Mouse (Mus musculus): ENCODE measurements around the gene Ier5. TPM values are rescaled to one million over a fixed set of nuclear protein-coding genes. Genes with fewer than 3 reads are reported as not detected.

Gene Ier5
- polyA plus RNA-seq, 1 experiment from 2014 or later: 7.1 TPM

DNA sequence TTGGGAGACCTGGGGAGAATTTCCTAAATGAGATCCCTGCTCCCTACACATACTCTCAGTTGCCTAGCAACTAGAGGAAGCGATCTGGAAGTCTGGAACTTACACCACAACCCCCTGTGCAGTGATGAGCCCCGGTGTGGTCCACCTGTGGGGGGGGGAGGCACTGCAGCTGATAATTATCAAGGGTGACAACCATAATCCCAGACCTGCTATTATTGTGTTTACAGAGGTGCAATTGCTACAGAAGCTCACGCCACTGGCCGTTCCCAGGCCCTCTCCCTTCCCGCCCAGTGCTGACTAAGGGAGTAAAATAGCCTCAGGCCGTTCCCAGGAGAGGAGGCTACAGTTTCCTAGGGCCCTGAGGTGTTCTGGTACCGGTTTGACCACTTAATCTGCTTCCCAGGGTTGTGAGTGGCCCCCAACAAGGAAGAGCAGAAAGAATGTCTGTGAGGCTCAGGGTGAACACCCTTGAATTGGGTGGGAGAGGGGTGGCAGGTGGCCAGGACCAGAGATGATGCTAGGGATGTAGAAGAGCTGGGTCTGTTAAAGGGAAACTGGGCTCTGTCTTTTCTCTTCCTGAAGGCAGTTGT lies 28.1 kb downstream of the Ier5 start:
- H3K27ac ChIP-seq: no peak overlapping the region
- H3K27me3 ChIP-seq: no peaks in the 10 kb centered on the region
- no peak for ATAC-seq (ENCODE audit: insufficient number of reproducible peaks, low FRiP score, low TSS enrichment, low read depth)
- H3K36me3 ChIP-seq: no peaks in the 10 kb centered on the region
- H3K4me1 ChIP-seq: peaks cover 26% of the 10 kb centered on the region
- no peak overlapping the region for H3K4me3 ChIP-seq
- no peak overlapping the region for H3K4me2 ChIP-seq
- H3K9ac ChIP-seq: no peak overlapping the region
- no peaks in the 10 kb centered on the region for H3K9me3 ChIP-seq
- 34% methylated on average over 7 of the region's 7 CpGs for WGBS

DNA sequence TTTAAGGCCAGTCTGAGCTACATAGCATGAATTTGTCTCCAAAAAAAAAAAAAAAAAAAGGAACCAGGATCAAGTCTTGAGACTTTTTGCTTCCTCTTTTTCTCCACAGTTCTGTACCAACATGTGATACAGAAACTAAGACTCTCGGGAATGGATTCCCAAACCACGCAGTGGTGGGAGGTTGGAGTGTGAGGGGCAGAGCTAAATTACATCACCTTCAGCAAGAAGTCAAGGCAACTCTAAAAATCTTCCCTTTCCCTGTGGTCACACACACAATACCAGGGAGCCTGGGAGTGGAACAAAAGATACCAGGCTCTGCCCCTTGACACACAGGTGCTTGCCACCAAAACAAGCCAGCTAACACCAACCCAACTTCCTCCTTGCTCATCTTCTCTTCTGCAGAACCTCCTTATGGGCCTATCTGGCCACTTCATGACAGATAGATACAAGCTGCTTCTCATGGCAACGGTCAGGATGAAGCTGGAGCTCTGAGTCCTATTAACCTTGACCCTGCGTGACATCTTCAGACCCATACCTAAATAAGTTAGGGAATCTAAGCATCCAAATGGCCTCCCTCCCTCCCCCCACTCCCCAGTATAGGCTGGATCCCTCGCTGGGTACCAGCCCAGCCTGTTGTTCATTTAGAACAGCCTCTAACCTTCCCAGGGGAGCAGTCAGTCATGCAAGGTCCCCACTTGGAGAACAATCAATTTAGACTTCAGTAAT lies 28.7 kb downstream of the Ier5 start:
- Histone ChIP-seq H3K9me3 (no peaks in the 10 kb centered on the region), H3K9ac (no peak overlapping the region), H3K27ac (no peak overlapping the region), H3K4me2 (no peak overlapping the region), H3K4me1 (peaks cover 26% of the 10 kb centered on the region), H3K4me3 (no peak overlapping the region), H3K27me3 (no peaks in the 10 kb centered on the region), H3K36me3 (no peaks in the 10 kb centered on the region)
- 56% methylated on average over 5 of the region's 5 CpGs for WGBS
- ATAC-seq (ENCODE audit: insufficient number of reproducible peaks, low FRiP score, low TSS enrichment, low read depth): no peak

GRCm38 (mm10) chr1:155069696-155070095 lies 29.7 kb downstream of the Ier5 start:
- no peak overlapping the region for H3K4me2 ChIP-seq
- H3K9ac ChIP-seq: no peak overlapping the region
- H3K9me3 ChIP-seq: no peaks in the 10 kb centered on the region
- peak overlapping the region; percentile 17; the same call in 1 of the 2 replicates for H3K27ac ChIP-seq
- H3K27me3 ChIP-seq: no peaks in the 10 kb centered on the region
- 43% methylated on average over 7 of the region's 7 CpGs for WGBS
- H3K4me3 ChIP-seq: no peak overlapping the region
- H3K36me3 ChIP-seq: no peaks in the 10 kb centered on the region
- H3K4me1 ChIP-seq: peaks cover 21% of the 10 kb centered on the region
- no peak for ATAC-seq (ENCODE audit: insufficient number of reproducible peaks, low FRiP score, low TSS enrichment, low read depth)

DNA sequence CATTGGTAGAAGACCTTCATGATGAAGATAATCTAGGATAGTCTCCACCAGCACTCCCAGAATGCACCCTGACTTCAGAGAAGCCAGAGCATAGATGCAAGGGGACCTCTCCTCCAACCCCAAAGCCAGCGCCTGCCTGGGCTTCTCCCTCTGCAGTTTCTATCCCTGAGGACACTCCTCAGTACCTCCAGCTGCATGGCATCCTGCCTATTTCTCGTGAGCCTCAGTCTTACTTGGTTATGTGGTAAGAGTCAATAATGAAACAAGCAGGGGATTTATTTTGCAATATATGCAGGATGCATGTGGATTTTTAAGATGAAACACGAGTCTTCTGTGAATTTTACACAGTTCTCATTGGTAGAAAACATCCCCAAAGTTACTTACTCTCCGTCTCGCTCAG lies 33.2 kb downstream of the Ier5 start:
- ATAC-seq (ENCODE audit: insufficient number of reproducible peaks, low FRiP score, low TSS enrichment, low read depth): no peak
- peaks cover 13% of the 10 kb centered on the region; the same call in 1 of the 2 replicates for H3K4me1 ChIP-seq
- H3K27me3 ChIP-seq: no peaks in the 10 kb centered on the region
- H3K36me3 ChIP-seq: no peaks in the 10 kb centered on the region
- H3K4me3 ChIP-seq: no peak overlapping the region
- no peak overlapping the region for H3K9ac ChIP-seq
- 44% methylated on average over 5 of the region's 5 CpGs for WGBS
- H3K9me3 ChIP-seq: no peaks in the 10 kb centered on the region
- H3K4me2 ChIP-seq: no peak overlapping the region
- no peak overlapping the region for H3K27ac ChIP-seq

DNA sequence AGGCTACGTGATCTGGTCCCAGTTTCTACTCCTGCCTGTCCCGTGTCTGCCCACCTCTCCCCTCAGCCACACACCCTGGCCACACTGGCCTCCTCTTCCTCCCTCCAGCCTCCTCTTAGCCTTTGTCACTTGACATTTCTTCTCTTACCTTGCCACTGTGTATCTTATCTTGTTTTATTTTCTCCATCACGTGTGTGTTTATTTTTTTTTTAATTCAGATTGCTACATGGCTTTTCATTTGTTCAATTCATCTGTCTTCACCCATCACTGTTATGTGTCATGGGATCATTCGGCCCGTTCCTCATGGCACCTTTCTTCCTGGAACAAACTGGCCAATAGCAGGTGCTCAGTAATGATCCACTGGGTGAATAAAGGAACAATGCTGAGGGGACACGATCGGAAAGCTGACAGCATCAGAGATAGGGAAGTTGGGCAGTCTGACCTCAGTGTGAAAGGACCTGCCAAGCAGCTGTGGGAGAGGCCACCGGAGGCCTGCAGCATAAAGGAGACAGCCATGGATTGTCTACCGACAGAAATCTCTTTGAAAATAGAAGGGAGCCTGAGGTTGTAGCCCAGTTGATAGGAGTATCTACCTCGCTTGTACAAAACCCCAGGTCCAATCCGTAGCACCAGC lies 34.3 kb downstream of the Ier5 start:
- WGBS: 81% methylated on average over 11 of the region's 11 CpGs
- no peak overlapping the region for H3K27ac ChIP-seq

DNA sequence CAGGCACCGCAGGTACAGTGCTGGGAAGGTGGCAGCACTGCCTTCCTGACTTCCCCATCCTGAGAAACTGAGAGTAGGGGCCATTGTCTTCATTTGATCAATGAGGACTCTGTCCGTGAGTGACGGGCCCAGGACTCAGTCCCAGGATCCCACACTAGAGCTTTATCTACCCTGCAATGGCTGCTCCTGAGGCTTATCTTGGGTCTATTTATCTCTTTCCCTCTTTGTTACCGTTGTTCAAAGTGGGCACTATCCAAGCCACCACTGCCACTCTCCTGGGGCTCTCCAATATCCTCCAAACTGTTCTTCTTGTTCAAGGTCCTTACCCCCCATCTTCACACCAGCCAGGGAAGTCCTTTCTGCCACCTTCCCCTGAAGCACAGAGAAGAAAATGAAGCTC lies 34.8 kb downstream of the Ier5 start:
- Histone ChIP-seq H3K9ac (no peak overlapping the region), H3K4me1 (peaks cover 18% of the 10 kb centered on the region), H3K4me3 (no peak overlapping the region), H3K9me3 (no peaks in the 10 kb centered on the region), H3K27ac (no peak overlapping the region), H3K36me3 (no peaks in the 10 kb centered on the region), H3K27me3 (no peaks in the 10 kb centered on the region), H3K4me2 (no peak overlapping the region)
- WGBS: 77% methylated on average over 4 of the region's 4 CpGs
- no peak for ATAC-seq (ENCODE audit: insufficient number of reproducible peaks, low FRiP score, low TSS enrichment, low read depth)

More for the DNA sequence above, 34.3 kb downstream of the Ier5 start:
- H3K9me3 ChIP-seq: no peaks in the 10 kb centered on the region
- H3K36me3 ChIP-seq: no peaks in the 10 kb centered on the region
- H3K4me1 ChIP-seq: peaks cover 18% of the 10 kb centered on the region
- H3K27me3 ChIP-seq: no peaks in the 10 kb centered on the region
- H3K9ac ChIP-seq: no peak overlapping the region
- no peak overlapping the region for H3K4me3 ChIP-seq
- H3K4me2 ChIP-seq: no peak overlapping the region
- no peak for ATAC-seq (ENCODE audit: insufficient number of reproducible peaks, low FRiP score, low TSS enrichment, low read depth)

GRCm38 (mm10) chr1:155064111-155064510 lies 35.3 kb downstream of the Ier5 start:
- Histone ChIP-seq H3K36me3 (no peaks in the 10 kb centered on the region), H3K4me1 (peaks cover 22% of the 10 kb centered on the region), H3K27me3 (no peaks in the 10 kb centered on the region), H3K4me3 (no peak overlapping the region), H3K9me3 (no peaks in the 10 kb centered on the region), H3K9ac (no peak overlapping the region), H3K27ac (no peak overlapping the region), H3K4me2 (no peak overlapping the region)
- 78% methylated on average over 5 of the region's 5 CpGs for WGBS
- no peak for ATAC-seq (ENCODE audit: insufficient number of reproducible peaks, low FRiP score, low TSS enrichment, low read depth)

DNA sequence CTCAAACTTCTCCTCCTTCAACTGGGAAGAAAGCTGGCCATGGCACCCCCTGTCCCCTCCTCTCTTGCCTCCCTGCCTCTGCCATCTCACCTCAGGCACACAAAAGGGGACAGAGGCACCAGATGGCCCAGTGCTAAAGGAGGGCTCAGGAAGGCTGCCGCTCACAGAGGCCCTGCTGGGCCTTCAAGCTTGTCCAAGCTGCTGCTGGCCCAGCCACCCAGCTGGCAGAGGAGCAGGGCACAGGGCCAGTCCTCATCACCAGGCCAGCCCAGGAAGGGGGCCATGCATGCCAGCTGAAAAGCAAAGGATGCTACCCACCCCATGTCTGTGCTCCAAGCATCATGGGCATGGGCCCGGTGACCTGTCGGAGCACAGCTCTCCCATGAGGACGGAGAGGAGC lies 36.5 kb downstream of the Ier5 start:
- Histone ChIP-seq H3K4me1 (peaks cover 25% of the 10 kb centered on the region), H3K9me3 (no peaks in the 10 kb centered on the region), H3K4me2 (no peak overlapping the region), H3K27ac (no peak overlapping the region), H3K9ac (no peak overlapping the region), H3K27me3 (no peaks in the 10 kb centered on the region), H3K4me3 (no peak overlapping the region), H3K36me3 (no peaks in the 10 kb centered on the region)
- WGBS: 88% methylated on average over 4 of the region's 4 CpGs
- no peak for ATAC-seq (ENCODE audit: insufficient number of reproducible peaks, low FRiP score, low TSS enrichment, low read depth)

DNA sequence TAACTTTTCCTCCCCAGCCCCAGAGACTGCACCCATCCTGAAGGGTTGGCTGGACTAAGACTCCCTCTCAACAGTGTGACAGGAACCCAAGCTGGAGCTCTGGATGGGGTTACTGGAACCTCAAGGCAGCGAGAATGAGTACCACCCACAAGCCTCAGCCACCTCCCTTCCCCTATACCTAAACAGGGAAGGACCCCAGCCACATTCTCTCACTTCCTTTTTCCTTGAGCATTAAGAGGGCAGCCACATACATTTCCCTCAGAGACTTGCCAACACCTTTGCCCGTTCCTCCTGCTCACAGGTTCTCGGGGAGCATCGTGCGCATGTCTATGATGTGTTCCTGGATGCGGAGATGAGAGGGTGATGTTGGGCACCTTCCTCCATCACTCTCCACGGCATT lies 37.4 kb downstream of the Ier5 start:
- Histone ChIP-seq H3K4me1 (peaks cover 26% of the 10 kb centered on the region), H3K9ac (no peak overlapping the region), H3K4me2 (no peak overlapping the region), H3K9me3 (no peaks in the 10 kb centered on the region), H3K36me3 (no peaks in the 10 kb centered on the region), H3K4me3 (no peak overlapping the region), H3K27me3 (no peaks in the 10 kb centered on the region), H3K27ac (no peak overlapping the region)
- ATAC-seq (ENCODE audit: insufficient number of reproducible peaks, low FRiP score, low TSS enrichment, low read depth): no peak
- WGBS: 85% methylated on average over 7 of the region's 7 CpGs

GRCm38 (mm10) chr1:155060832-155061801 lies 38.3 kb downstream of the Ier5 start:
- Histone ChIP-seq H3K4me1 (peaks cover 29% of the 10 kb centered on the region), H3K27ac (no peak overlapping the region), H3K4me2 (no peak overlapping the region), H3K9me3 (no peaks in the 10 kb centered on the region), H3K36me3 (no peaks in the 10 kb centered on the region), H3K27me3 (no peaks in the 10 kb centered on the region), H3K9ac (no peak overlapping the region), H3K4me3 (no peak overlapping the region)
- WGBS: 58% methylated on average over 17 of the region's 17 CpGs
- no peak for ATAC-seq (ENCODE audit: insufficient number of reproducible peaks, low FRiP score, low TSS enrichment, low read depth)

DNA sequence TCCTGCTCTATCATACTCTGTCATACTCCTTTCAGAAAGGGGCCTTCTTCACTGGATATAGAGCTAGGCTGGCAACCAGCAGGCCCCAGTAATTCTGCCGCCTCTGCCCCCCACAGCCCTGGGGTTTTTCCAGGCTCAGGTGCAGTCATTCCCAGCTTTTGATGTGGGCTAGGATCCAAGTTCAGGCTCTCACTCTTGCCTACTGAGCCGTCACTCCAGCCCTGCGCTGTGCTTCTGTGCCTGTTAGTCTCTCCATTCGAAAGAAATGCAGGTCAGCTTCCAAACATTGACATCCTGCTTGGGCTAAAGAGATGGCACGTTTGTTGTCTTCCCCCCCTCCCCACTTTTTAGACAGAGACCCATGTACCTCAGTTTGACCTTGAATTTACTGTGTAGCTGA lies 39.2 kb downstream of the Ier5 start:
- H3K27me3 ChIP-seq: no peaks in the 10 kb centered on the region
- H3K36me3 ChIP-seq: no peaks in the 10 kb centered on the region
- H3K4me3 ChIP-seq: no peak overlapping the region
- WGBS: 35% methylated on average over 5 of the region's 5 CpGs
- H3K4me2 ChIP-seq: no peak overlapping the region
- no peak overlapping the region for H3K9ac ChIP-seq
- H3K9me3 ChIP-seq: no peaks in the 10 kb centered on the region
- ATAC-seq (ENCODE audit: insufficient number of reproducible peaks, low FRiP score, low TSS enrichment, low read depth): no peak
- H3K27ac ChIP-seq: no peak overlapping the region
- H3K4me1 ChIP-seq: peaks cover 32% of the 10 kb centered on the region

All from limb, embryonic 15.5 days (tissue).